Mouse (Mus musculus) forebrain, embryonic 13.5 days (tissue): ENCODE measurements at regions not wholly inside any gene's neighbourhood (a gene's known extent, or its start where the extent isn't known, plus 50 kb on each side); places are given as distances from the start of the nearest gene placed in this dataset.

Source experiments
- ATAC-seq: fragments of 200-750 bp; cut with Nextera tagmentation; 2 replicates; pipeline ENCODE4 v1.8.0; 2017
- H3K27ac ChIP-seq: fragments of 300-500 bp; sonication (generic); 2 replicates; pipeline ENCODE4 v1.5.1; 2015; ENCODE audit warnings: inconsistent platforms, mild to moderate bottlenecking, moderate library complexity
- H3K27me3 ChIP-seq: fragments of 300-500 bp; sonication (generic); 2 replicates; pipeline ENCODE4 v1.6.1; 2015; ENCODE audit warnings: mild to moderate bottlenecking, inconsistent platforms
- H3K36me3 ChIP-seq: fragments of 300-500 bp; sonication (generic); 2 replicates; pipeline ENCODE4 v1.6.1; 2015; ENCODE audit warnings: mild to moderate bottlenecking, inconsistent platforms; ENCODE audit not compliant: poor library complexity, severe bottlenecking
- H3K4me1 ChIP-seq: fragments of 300-500 bp; sonication (generic); 2 replicates; pipeline ENCODE4 v1.6.1; 2015; ENCODE audit warnings: inconsistent platforms
- H3K4me2 ChIP-seq: fragments of 300-500 bp; sonication (generic); 2 replicates; pipeline ENCODE4 v1.6.1; 2015; ENCODE audit warnings: inconsistent platforms, mild to moderate bottlenecking, moderate library complexity
- H3K4me3 ChIP-seq: fragments of 300-500 bp; sonication (generic); 2 replicates; pipeline ENCODE4 v1.5.1; 2015; ENCODE audit warnings: mild to moderate bottlenecking, inconsistent platforms
- H3K9ac ChIP-seq: fragments of 300-500 bp; sonication (generic); 2 replicates; pipeline ENCODE4 v1.6.1; 2015; ENCODE audit warnings: mild to moderate bottlenecking, inconsistent platforms
- H3K9me3 ChIP-seq: fragments of 300-500 bp; sonication (generic); replicated peaks from 2 replicates; pipeline ENCODE4 v1.6.1; 2016; ENCODE audit warnings: inconsistent platforms
- WGBS: fragments of 180-500 bp; shearing (Covaris S2); methylation state at CpG from one replicate; pipeline ENCODE4 v1.1.7; 2015; 5-methylcytosine and 5-hydroxymethylcytosine counted together

- Histone ChIP-seq H3K4me2 (no peak overlapping the region), H3K27me3 (no peaks in the 10 kb centered on the region), H3K27ac (no peak overlapping the region), H3K4me3 (no peak overlapping the region), H3K4me1 (peaks cover 10% of the 10 kb centered on the region), H3K9ac (no peak overlapping the region), H3K36me3 (no peaks in the 10 kb centered on the region), H3K9me3 (no peaks in the 10 kb centered on the region)
- no peak for ATAC-seq
- WGBS, result 85% methylated on average over 10 of the region's 10 CpGs
Measured at GRCm38 (mm10) chr15:96197413-96197812, 89.9 kb upstream of the Arid2 start.

DNA sequence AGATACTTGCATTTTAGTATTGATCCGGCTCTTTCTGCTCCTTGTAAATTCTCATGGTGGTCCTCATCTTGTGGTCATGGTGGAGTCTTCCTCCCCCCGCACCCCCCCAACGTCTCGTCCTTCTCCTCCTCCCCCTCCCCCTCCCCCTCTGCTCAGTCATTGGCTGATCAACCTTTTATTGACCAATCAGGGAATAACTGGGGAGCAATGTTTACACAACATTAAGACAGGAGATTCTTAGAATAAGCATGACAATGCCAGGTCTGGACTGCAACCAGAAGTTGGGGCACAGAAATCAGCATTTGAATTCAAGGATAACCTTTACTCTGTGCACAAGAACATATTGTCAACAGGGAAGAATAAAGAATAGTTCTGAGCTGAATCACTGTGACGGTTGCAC is 89.4 kb upstream of the Arid2 start:
- Histone ChIP-seq H3K4me3 (no peak overlapping the region), H3K27ac (no peak overlapping the region), H3K4me1 (peaks cover 10% of the 10 kb centered on the region), H3K9me3 (no peaks in the 10 kb centered on the region), H3K4me2 (no peak overlapping the region), H3K36me3 (no peaks in the 10 kb centered on the region), H3K27me3 (no peaks in the 10 kb centered on the region), H3K9ac (no peak overlapping the region)
- WGBS, result 50% methylated on average over 5 of the region's 5 CpGs
- no peak for ATAC-seq

DNA sequence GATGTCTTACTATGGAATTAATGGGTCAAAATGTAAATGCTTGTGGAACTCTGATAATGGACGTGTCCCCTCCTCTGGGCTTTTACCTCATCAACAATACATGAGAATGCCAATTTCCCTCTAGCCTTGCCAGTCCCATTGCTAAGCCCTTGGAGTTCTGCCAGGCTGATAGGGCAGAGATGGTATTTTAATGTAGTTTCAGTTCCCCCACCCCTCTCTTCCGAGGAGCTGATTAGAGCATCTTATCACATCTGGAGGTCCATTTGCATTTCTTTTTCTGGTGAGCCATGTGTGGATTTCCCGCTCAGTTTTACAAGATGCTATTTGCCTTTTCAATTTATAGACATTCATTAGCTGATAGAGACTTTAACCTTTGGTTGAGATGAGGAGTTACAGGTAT is 86.0 kb upstream of the Arid2 start:
- ATAC-seq, result no peak
- no peaks in the 10 kb centered on the region for H3K36me3 ChIP-seq

DNA sequence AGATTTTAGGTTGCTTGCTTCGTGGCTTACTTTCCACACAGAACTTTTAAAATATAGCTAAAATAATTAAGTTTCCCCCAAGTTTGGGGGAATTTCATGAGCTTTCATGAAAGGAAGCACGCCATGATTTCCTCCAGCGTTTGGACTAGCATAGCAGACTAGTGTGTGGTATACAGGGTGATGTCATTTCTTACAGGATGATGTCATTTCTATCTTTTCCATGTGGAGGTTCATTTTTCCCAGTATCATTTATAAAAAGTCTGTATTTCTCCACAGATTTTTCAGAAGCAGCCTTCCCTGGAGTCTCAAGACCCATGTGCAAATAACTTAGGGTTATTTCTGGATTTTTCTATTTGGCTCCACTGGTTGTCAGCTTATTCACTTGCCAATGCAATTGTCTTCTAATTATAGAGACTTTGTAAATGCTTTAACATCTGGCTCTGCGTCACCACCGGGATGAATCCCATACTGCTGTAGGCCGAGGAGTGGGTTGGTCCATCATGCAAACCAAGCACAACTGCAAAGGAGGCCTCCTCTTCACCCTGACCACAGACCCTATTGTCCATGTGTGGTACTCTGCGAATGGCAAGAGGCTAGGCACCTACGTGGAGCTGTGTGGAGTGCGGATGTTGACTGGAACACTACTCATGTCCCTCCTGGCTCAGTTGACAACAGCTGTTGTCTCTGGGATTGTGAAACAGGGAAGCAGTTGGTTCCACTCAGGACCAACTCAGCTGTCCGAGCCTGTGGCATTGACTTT is 85.4 kb upstream of the Arid2 start:
- Histone ChIP-seq H3K9ac (no peak overlapping the region), H3K4me2 (no peak overlapping the region), H3K4me3 (no peak overlapping the region), H3K27ac (no peak overlapping the region), H3K4me1 (peaks cover 10% of the 10 kb centered on the region), H3K36me3 (no peaks in the 10 kb centered on the region), H3K27me3 (no peaks in the 10 kb centered on the region), H3K9me3 (no peaks in the 10 kb centered on the region)
- ATAC-seq, result no peak
- WGBS, result 90% methylated on average over 10 of the region's 10 CpGs

More for the DNA sequence above, 86.0 kb upstream of the Arid2 start:
- H3K4me2 ChIP-seq, result no peak overlapping the region
- H3K9ac ChIP-seq, result no peak overlapping the region
- no peaks in the 10 kb centered on the region for H3K9me3 ChIP-seq
- no peaks in the 10 kb centered on the region for H3K27me3 ChIP-seq
- H3K27ac ChIP-seq, result no peak overlapping the region
- H3K4me3 ChIP-seq, result no peak overlapping the region
- H3K4me1 ChIP-seq, result peaks cover 10% of the 10 kb centered on the region
- 44% methylated on average over 3 of the region's 3 CpGs for WGBS

GRCm38 (mm10) chr15:96204187-96204586 is 83.1 kb upstream of the Arid2 start:
- Histone ChIP-seq H3K4me1 (peaks cover 6% of the 10 kb centered on the region), H3K4me3 (no peak overlapping the region), H3K4me2 (no peak overlapping the region), H3K36me3 (no peaks in the 10 kb centered on the region), H3K9me3 (no peaks in the 10 kb centered on the region), H3K27ac (no peak overlapping the region), H3K27me3 (no peaks in the 10 kb centered on the region), H3K9ac (no peak overlapping the region)
- no peak for ATAC-seq
- WGBS, result 93% methylated on average over 5 of the region's 5 CpGs

DNA sequence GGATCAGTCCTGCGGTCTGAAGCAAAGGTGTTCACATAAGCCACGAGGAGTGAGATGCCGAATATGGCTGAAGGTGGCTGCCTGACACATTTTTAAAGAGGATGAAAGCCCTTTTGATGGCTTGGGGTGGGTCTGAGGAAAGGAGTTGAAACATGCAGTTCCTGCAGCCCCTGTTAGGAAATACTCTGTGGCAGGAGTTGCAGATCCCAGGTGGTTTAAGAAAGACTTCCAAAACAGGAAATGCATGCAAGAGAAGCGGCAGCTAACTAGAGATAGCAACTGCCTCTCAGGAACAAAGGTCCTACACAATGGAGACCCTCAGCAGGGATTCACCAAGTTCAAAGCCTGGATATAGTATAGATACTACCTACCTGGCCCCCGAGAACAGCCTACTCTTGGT is 82.7 kb upstream of the Arid2 start:
- H3K4me3 ChIP-seq, result no peak overlapping the region
- WGBS, result 89% methylated on average over 5 of the region's 5 CpGs
- H3K9ac ChIP-seq, result no peak overlapping the region
- peaks cover 6% of the 10 kb centered on the region for H3K4me1 ChIP-seq
- no peaks in the 10 kb centered on the region for H3K27me3 ChIP-seq
- no peak for ATAC-seq
- no peaks in the 10 kb centered on the region for H3K9me3 ChIP-seq
- no peaks in the 10 kb centered on the region for H3K36me3 ChIP-seq
- no peak overlapping the region for H3K4me2 ChIP-seq
- no peak overlapping the region for H3K27ac ChIP-seq

- H3K4me3 ChIP-seq, result no peak overlapping the region
- no peak overlapping the region for H3K4me2 ChIP-seq
- no peaks in the 10 kb centered on the region for H3K9me3 ChIP-seq
- no peak overlapping the region for H3K27ac ChIP-seq
- 89% methylated on average over 11 of the region's 11 CpGs for WGBS
- H3K27me3 ChIP-seq, result no peaks in the 10 kb centered on the region
- no peak for ATAC-seq
- H3K4me1 ChIP-seq, result peaks cover 6% of the 10 kb centered on the region
- no peak overlapping the region for H3K9ac ChIP-seq
- no peaks in the 10 kb centered on the region for H3K36me3 ChIP-seq
Measured at GRCm38 (mm10) chr15:96210721-96211400, 76.5 kb upstream of the Arid2 start.

- Histone ChIP-seq H3K36me3 (no peaks in the 10 kb centered on the region), H3K27me3 (no peaks in the 10 kb centered on the region), H3K4me2 (no peak overlapping the region), H3K27ac (no peak overlapping the region), H3K4me1 (peaks cover 6% of the 10 kb centered on the region), H3K4me3 (no peak overlapping the region), H3K9me3 (no peaks in the 10 kb centered on the region), H3K9ac (no peak overlapping the region)
- no peak for ATAC-seq
- WGBS, result 73% methylated on average over 24 of the region's 24 CpGs
Measured at GRCm38 (mm10) chr15:96213541-96214312, 73.6 kb upstream of the Arid2 start.

DNA sequence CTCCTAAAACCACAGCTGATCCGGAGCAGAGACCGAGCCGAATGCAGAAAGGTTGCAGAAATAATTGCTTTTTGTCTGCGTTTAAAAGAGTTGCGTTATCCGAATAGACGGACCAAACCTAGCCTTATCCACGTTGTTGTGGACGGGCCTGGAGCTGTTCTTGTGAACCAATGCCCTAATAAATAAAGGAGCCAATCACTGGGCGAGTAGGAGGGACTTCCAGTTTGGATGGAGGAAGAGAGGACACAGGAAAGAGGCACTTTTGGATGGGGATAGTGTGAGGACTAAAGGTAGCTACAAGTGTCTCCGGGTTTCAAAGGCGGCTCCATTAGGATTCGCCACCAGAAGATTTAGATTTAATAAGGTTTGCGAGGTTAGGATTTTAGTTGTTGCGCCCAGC is 69.4 kb upstream of the Arid2 start:
- no peak for ATAC-seq
- WGBS, result 92% methylated on average over 15 of the region's 15 CpGs
- Histone ChIP-seq H3K27ac (no peak overlapping the region), H3K4me2 (no peak overlapping the region), H3K9me3 (no peaks in the 10 kb centered on the region), H3K27me3 (no peaks in the 10 kb centered on the region), H3K36me3 (no peaks in the 10 kb centered on the region), H3K4me3 (no peak overlapping the region), H3K4me1 (peaks cover 6% of the 10 kb centered on the region), H3K9ac (no peak overlapping the region)

- Histone ChIP-seq H3K27ac (no peak overlapping the region), H3K4me3 (no peak overlapping the region), H3K36me3 (no peaks in the 10 kb centered on the region), H3K4me1 (no peaks in the 10 kb centered on the region), H3K9ac (no peak overlapping the region), H3K9me3 (no peaks in the 10 kb centered on the region), H3K4me2 (no peak overlapping the region), H3K27me3 (no peaks in the 10 kb centered on the region)
- WGBS, result 85% methylated on average over 7 of the region's 7 CpGs
- no peak for ATAC-seq
Measured at GRCm38 (mm10) chr15:96219746-96220145, 67.6 kb upstream of the Arid2 start.

GRCm38 (mm10) chr15:96231969-96232368 is 55.3 kb upstream of the Arid2 start:
- H3K4me3 ChIP-seq, result no peak overlapping the region
- no peak overlapping the region for H3K4me2 ChIP-seq
- no peaks in the 10 kb centered on the region for H3K36me3 ChIP-seq
- no peak overlapping the region for H3K9ac ChIP-seq
- ATAC-seq, result no peak
- WGBS, result 94% methylated on average over 3 of the region's 3 CpGs
- no peaks in the 10 kb centered on the region for H3K9me3 ChIP-seq
- no peak overlapping the region for H3K27ac ChIP-seq
- no peaks in the 10 kb centered on the region for H3K27me3 ChIP-seq
- H3K4me1 ChIP-seq, result no peaks in the 10 kb centered on the region

GRCm38 (mm10) chr15:96233113-96233512 is 54.2 kb upstream of the Arid2 start:
- Histone ChIP-seq H3K9ac (no peak overlapping the region), H3K4me3 (no peak overlapping the region), H3K4me2 (no peak overlapping the region), H3K4me1 (no peaks in the 10 kb centered on the region), H3K9me3 (no peaks in the 10 kb centered on the region), H3K36me3 (no peaks in the 10 kb centered on the region), H3K27me3 (no peaks in the 10 kb centered on the region), H3K27ac (no peak overlapping the region)
- no peak for ATAC-seq
